Mouse (Mus musculus) cerebellum, adult 11-12 months (tissue): ENCODE data around the gene Ldah.
A peak's percentile ranks its signal among the peaks of the same experiment; 100 is the strongest.

Experiments
- DNase-seq: peaks from one replicate; pipeline ENCODE4 v3.0.0; 2022

The Ldah gene

DNA sequence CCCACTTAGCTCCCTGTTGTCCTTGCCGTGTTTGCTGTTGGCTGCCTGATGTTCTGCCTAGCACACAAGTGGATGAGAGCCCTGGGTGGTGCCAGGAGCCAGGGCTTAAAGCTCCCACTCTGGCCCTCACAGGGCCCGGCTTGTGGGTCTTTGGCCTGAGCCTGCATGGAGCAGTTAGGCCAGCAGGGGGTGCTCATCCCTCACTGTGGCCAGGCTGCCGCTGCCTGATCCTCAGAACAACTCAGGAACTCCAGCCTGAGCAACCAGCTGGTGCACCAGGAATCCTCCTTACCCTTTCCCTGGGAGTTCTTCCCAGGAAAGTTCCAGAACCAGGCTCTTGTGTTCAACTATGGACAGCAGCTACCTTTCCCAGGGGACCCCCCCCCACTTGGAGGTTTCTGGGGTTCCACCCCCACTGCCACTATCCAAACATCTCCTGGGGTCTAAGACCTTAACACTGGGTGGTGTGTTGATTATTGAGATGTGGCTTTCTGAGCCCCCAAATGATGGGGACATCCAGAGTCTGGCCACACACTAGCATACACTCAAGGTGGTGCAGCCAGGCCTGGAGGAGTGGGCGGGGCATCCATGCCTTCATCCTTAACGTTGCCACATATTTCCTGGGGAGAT, 112.3 kb downstream of the Ldah start:
- DNase-seq = peak; percentile 78

DNA sequence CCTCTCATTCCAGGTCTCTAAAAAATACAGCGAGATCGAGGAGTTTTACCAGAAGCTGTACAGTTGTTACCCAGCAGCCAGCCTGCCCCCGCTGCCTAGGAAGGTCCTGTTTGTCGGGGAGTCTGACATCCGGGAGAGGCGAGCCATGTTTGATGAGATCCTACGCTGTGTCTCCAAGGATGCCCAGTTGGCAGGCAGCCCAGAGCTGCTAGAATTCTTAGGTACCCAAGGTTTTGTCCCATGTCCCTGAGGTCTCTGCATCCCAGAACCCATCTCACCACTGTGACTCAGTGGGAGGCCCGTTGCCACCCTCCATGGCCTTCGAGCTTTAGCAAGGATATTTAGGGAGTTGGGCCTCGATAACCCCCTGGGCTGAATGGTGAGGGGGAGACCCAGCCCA, 113.6 kb downstream of the Ldah start:
- DNase-seq = no peak

DNA sequence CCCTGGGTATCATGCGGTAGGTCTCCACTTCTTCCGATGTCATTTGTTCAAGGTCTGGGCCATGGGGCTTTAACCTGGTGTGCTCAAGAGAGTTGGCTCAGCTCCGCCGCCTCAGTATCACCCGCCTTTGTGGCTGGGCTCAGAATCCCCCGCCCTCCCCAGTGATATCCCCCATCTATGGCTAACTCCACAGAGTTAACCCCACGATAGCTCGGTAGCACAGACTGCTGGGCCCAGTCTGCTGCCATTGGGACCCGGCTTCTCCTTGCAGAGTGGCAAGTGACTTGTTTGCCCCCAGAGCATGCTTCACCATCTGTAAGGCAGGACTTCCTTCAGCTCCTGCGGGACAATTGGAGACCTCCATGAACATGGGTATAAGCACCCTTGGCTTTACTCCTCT, 116.2 kb downstream of the Ldah start:
- DNase-seq = no peak

GRCm38 (mm10) chr12:8325245-8325942, 117.5 kb downstream of the Ldah start:
- no peak for DNase-seq

DNA sequence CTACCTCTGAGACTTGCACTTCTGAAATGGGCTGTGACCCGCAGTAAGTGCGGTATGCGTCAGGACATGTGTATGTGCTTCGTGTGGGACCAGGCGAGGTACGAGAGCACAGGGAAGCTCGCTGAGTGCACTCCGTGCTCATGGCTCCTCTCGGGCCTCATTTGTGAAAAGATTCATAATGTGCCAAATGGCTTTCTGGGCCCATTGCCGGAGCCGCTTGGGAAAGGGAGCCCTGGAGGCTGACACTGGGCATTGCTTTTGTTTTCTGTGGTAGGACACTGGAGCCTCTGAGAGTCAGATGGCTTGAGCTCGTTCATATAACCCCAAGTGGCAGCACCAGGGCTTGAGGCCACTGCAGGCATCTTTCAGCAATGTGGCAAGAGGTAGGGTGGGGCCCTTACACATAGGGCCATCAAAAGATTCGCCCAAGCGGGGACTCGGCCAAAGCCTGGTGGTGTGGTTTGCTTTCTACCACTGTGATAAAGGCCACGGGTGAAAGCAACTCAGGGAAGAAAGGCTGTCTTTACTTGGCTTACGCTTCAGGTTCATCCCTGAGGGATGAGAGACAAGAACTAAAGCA, 118.1 kb downstream of the Ldah start:
- DNase-seq = peak; percentile 66

DNA sequence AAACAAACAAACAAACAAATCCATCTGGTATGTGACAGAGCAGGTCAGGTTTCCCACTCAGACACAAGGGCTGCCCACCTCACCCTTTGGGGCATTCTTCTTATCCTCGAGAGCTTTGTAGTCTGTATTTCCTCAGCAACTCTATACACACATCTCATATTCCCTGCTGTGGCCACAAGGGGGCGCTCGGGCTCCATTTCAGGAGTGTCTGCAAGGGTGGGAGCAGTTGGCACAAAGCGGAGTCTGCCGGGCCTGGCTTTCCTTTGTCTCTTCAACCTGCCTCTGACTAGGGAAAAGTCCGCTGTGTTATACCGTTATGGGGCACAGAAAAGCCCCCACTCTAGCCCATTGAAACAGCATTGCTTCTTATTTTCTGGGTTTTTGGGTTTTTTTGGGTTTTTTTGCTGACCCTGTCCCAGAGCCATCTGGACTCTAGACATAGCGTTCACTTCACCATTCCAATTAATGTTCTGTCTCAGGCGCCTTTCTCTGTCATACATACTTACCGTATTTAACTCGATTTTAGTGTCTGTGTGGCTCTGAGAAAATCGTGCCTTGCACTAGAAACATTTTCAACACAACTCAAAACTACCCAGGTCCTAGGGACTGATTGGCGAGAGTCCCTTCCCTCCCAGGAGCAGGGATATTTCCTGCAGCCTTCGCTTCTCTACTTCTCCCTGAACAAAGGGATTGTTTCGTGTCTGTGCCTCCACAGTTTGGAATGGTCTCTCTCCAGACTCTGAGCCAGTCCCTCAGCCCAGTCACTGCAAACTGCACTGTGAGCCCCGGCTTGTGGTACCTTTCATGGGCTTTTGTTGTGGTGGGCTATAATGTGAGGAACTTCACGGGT, 119.1 kb downstream of the Ldah start:
- peak; percentile 89 for DNase-seq

- no peak for DNase-seq
These were observed 119.8 kb downstream of the Ldah start for GRCm38 (mm10) chr12:8327675-8328053.

GRCm38 (mm10) chr12:8329236-8329635, 121.3 kb downstream of the Ldah start:
- DNase-seq = no peak

DNA sequence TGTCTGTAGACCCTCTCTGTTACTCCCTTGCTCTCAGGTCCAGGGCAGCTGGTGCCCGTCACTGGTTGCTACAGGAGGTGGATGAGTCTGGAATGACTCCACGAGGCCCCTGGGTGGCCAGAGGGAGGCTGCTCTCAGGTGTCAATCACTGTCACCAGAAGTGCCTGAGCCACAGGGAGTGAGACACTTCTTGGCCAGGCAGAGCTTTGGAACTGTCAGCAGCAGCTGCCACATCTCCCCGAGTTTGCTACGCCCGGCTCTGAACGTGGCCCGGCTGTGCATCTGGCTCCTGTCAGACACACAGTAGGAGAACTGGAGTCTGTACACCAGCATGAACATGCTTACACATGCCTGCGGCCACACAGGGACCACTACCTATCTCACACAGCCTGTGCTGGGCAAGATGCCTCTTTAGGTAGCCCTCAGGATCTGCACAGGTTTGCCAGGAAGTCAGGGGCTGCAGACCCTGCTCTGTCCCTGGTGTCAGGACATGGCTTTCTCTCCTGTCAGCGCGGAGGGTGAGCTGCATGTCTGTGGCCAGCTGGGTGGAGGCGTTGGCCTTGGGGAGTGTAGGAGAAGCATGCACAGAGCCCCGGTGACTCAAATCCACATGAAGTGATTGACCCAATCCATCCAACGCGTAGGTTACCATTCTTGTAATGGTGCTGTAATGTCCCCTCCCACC, 123.7 kb downstream of the Ldah start:
- no peak for DNase-seq

- DNase-seq = no peak
These were observed 124.3 kb downstream of the Ldah start for GRCm38 (mm10) chr12:8332174-8332542.

DNA sequence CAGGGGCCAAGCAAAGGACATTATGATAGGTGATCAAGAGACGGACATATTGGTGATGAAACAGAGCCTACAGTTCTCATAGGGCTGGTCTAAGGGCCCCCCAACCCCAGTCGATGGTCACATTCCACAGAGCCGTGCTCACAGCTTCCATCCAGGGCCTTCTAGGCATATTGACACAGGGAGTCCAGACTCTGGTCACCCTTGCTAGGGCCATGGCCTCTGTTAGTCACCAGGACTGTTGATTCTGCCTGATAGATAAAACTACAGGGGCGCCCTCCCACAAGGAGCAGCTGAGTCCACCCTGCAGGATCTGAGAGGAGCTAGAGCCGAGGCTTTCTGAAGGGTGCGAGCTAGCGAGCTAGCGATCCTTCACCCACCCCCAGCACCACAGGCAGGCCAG, 125.7 kb downstream of the Ldah start:
- no peak for DNase-seq

GRCm38 (mm10) chr12:8334261-8334660, 126.4 kb downstream of the Ldah start:
- DNase-seq = no peak
